In the genomic region with DNA sequence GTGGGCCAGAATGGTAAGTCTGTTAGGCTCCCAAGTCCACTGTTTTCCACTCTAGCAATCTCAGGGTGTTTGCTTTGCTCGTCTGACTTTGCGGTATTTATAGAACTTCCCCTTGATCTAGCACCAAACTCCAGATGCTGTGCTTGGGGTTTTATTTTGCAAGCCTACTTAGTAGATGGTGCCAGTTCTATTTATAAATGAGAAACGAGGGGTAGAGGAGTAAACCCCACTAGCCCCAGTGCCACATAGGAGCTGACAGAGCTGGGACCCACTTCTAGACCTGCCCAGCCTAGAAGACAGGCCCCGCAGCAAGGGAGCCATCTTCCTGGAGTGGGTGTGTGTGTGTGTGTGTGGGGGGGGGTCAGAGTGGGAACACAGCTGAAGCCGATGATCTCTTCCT, we compare ENCODE assay signal across 17 mouse cellular contexts.
DNase-seq lines count a peak whose midpoint lies in the region; ATAC-seq and TF ChIP-seq lines count a peak whose summit lies in the region.
"Had no signal": no experiment of that assay in that cellular context is flagged by ENCODE, and none has a peak within 500 bp of the region (broad histone marks: within the 10 kb centered on the region; RNA-seq: fewer than 3 reads in every experiment).

No protein-coding gene starts in this region.

- no peak overlapping the region for H3K27ac ChIP-seq in forebrain, embryonic 13.5 days
- H3K27ac ChIP-seq in forebrain, embryonic 12.5 days: no peak overlapping the region
- peak overlapping the region; percentile 83 for H3K27ac ChIP-seq in heart, postnatal 0 days (ENCODE audit: low read depth)
- H3K27ac ChIP-seq: hindbrain, embryonic 12.5 days; neural tube, embryonic 15.5 days; stomach, postnatal 0 days had no signal

- no peak overlapping the region for H3K4me2 ChIP-seq in forebrain, embryonic 13.5 days
- no peak overlapping the region for H3K4me2 ChIP-seq in forebrain, embryonic 12.5 days
- peak overlapping the region; percentile 16 for H3K4me2 ChIP-seq in heart, postnatal 0 days (ENCODE audit: low read depth, low read length)
- H3K4me2 ChIP-seq: hindbrain, embryonic 12.5 days; liver, embryonic 11.5 days; neural tube, embryonic 15.5 days had no signal

- no peaks in the 10 kb centered on the region for H3K27me3 ChIP-seq in forebrain, embryonic 13.5 days
- no peaks in the 10 kb centered on the region for H3K27me3 ChIP-seq in forebrain, embryonic 12.5 days
- H3K27me3 ChIP-seq in heart, postnatal 0 days (ENCODE audit: control insufficient read depth, insufficient read depth, low read length): no peaks in the 10 kb centered on the region
- H3K27me3 ChIP-seq: hindbrain, embryonic 12.5 days; neural tube, embryonic 15.5 days had no signal

- TF ChIP-seq CTCF in heart, postnatal 0 days (IDR thresholded peaks at IDR 0.05; ENCODE audit: low read depth): no peak

- H3K9me3 ChIP-seq in forebrain, embryonic 13.5 days (replicated peaks): no peaks in the 10 kb centered on the region
- no peaks in the 10 kb centered on the region for H3K9me3 ChIP-seq in forebrain, embryonic 12.5 days
- no peaks in the 10 kb centered on the region for H3K9me3 ChIP-seq in heart, postnatal 0 days (replicated peaks; ENCODE audit: control insufficient read depth, low read length)
- H3K9me3 ChIP-seq: hindbrain, embryonic 12.5 days; neural tube, embryonic 15.5 days had no signal

- DNase-seq in kidney, adult 9 months: peak; percentile 13
- no peak for DNase-seq in kidney, postnatal 25 days
- DNase-seq in brain, adult 2 months (ENCODE audit: low read depth, low spot score): peak; percentile 69
- DNase-seq in heart, postnatal 0 days (ENCODE audit: low spot score): peak; percentile 61
- no peak for DNase-seq in adrenal gland, postnatal 10 days
- no peak for DNase-seq in spleen, postnatal 36 days (ENCODE audit: low spot score in 2 of 2)
- DNase-seq: adrenal gland, postnatal 25 days; cerebellum, adult 18-20 months; kidney, adult 2 months; layer of hippocampus, postnatal 36 days; lung, postnatal 14 days had no signal

- H3K4me3 ChIP-seq in forebrain, embryonic 13.5 days: no peak overlapping the region
- H3K4me3 ChIP-seq in forebrain, embryonic 12.5 days (replicated peaks): no peak overlapping the region
- H3K4me3 ChIP-seq in heart, postnatal 0 days (ENCODE audit: low read depth, low read length): no peak overlapping the region
- H3K4me3 ChIP-seq: hindbrain, embryonic 12.5 days; neural tube, embryonic 15.5 days had no signal

- 0 out of 2 replicates have a peak, but pooled peaks have one; percentile 41 for ATAC-seq in forebrain, embryonic 13.5 days
- no peak for ATAC-seq in forebrain, embryonic 12.5 days (ENCODE audit: low FRiP score)
- ATAC-seq in heart, postnatal 0 days (ENCODE audit: insufficient read depth, low read depth): peak; percentile 75

- no peaks in the 10 kb centered on the region for H3K36me3 ChIP-seq in forebrain, embryonic 13.5 days (ENCODE audit: poor library complexity, severe bottlenecking)
- H3K36me3 ChIP-seq in forebrain, embryonic 12.5 days (replicated peaks): no peaks in the 10 kb centered on the region
- H3K36me3 ChIP-seq in heart, postnatal 0 days (replicated peaks; ENCODE audit: control insufficient read depth, insufficient read depth, low read length): no peaks in the 10 kb centered on the region
- H3K36me3 ChIP-seq: hindbrain, embryonic 12.5 days; neural tube, embryonic 15.5 days had no signal

- WGBS in forebrain, embryonic 13.5 days: 85% methylated on average over 5 of the region's 5 CpGs
- 92% methylated on average over 5 of the region's 5 CpGs for WGBS in forebrain, embryonic 12.5 days
- 21% methylated on average over 5 of the region's 5 CpGs for WGBS in heart, postnatal 0 days

- H3K9ac ChIP-seq in forebrain, embryonic 13.5 days: no peak overlapping the region
- H3K9ac ChIP-seq in forebrain, embryonic 12.5 days: no peak overlapping the region
- H3K9ac ChIP-seq in heart, postnatal 0 days (replicated peaks; ENCODE audit: low read depth, low read length): no peak overlapping the region
- H3K9ac ChIP-seq: hindbrain, embryonic 12.5 days; neural tube, embryonic 15.5 days had no signal

- TF ChIP-seq EP300 in heart, postnatal 0 days (IDR thresholded peaks at IDR 0.05; ENCODE audit: low read depth): no peak

- peaks cover 6% of the 10 kb centered on the region; the same call in 1 of the 2 replicates for H3K4me1 ChIP-seq in forebrain, embryonic 13.5 days
- H3K4me1 ChIP-seq in forebrain, embryonic 12.5 days: no peaks in the 10 kb centered on the region
- H3K4me1 ChIP-seq in heart, postnatal 0 days (ENCODE audit: control insufficient read depth, insufficient read depth): peaks cover 16% of the 10 kb centered on the region
- H3K4me1 ChIP-seq: neural tube, embryonic 15.5 days had no signal

Comparison
In these comparisons a context has a peak if more than half of its experiments do, and no peak if none do; other contexts are left out.
1. DNase-seq: peak in kidney, adult 9 months (single experiment), brain, adult 2 months (single experiment) and heart, postnatal 0 days (single experiment); none in kidney, postnatal 25 days (0 of 2), adrenal gland, postnatal 10 days (single experiment) and spleen, postnatal 36 days (0 of 2).